Mouse (Mus musculus) layer of hippocampus, adult 8-10 months (tissue): ENCODE data around the gene Klrd1. TPM values are rescaled to one million over a fixed set of nuclear protein-coding genes. Genes with fewer than 3 reads are reported as not detected.

Experiments used
- total RNA-seq, 4 experiments: library from RNA; stranded (reverse); gene quantifications; 2 replicates each; pipeline ENCODE4 v1.2.4; 2022

Klrd1 gene
- total RNA-seq, 4 experiments from 2014 or later, result not detected

Other genes starting within 250 kb of the Klrd1 start
- gene Clec12a, start 249.1 kb upstream of the Klrd1 start, total RNA-seq, result under 1 TPM in 2 of 4 experiments, not detected in 2; 0.16 to 0.70 TPM
- gene Clec12b, start 205.9 kb upstream of the Klrd1 start, total RNA-seq, result not detected
- 1 to 10 TPM in 1 of 4 experiments, under 1 TPM in 1, not detected in 2; 0.07 to 1.0 TPM for gene Clec1b, start 194.5 kb upstream of the Klrd1 start, total RNA-seq
- gene Clec9a, start 182.9 kb upstream of the Klrd1 start, total RNA-seq, result not detected
- gene Clec1a, start 139.8 kb upstream of the Klrd1 start, total RNA-seq, result 1 to 10 TPM; 3.2 to 4.8 (median 4.3) TPM
- not detected for gene Olr1, start 84.6 kb upstream of the Klrd1 start, total RNA-seq
- not detected for gene Tmem52b, start 79.2 kb upstream of the Klrd1 start, total RNA-seq
- gene Gabarapl1, start 58.6 kb upstream of the Klrd1 start, total RNA-seq, result 100 to 1,000 TPM; 665 to 765 (median 700) TPM
- not detected for gene Klre1, start 13.9 kb upstream of the Klrd1 start, total RNA-seq
- not detected for gene Klrk1, start 32.1 kb downstream of the Klrd1 start, total RNA-seq
- not detected for gene Klrc3, start 51.6 kb downstream of the Klrd1 start, total RNA-seq
- not detected for gene Klrc2, start 68.9 kb downstream of the Klrd1 start, total RNA-seq
- gene Klrc1, start 87.2 kb downstream of the Klrd1 start, total RNA-seq, result not detected
- gene Klri1, start 125.3 kb downstream of the Klrd1 start, total RNA-seq, result not detected
- not detected for gene Klri2, start 148.7 kb downstream of the Klrd1 start, total RNA-seq
- not detected for gene Gm156, start 192.5 kb downstream of the Klrd1 start, total RNA-seq